Mouse (Mus musculus): ENCODE measurements around the gene Il1rl1. TPM values are rescaled to one million over a fixed set of nuclear protein-coding genes. Genes with fewer than 3 reads are reported as not detected.

The Il1rl1 gene
- polyA plus RNA-seq, 1 experiment = 413 TPM

- H3K27ac ChIP-seq (ENCODE audit: insufficient read depth, low read length) = no peak overlapping the region
- TF ChIP-seq CTCF (IDR thresholded peaks at IDR 0.05; ENCODE audit: borderline replicate concordance, insufficient read depth, low read length) (no peak), POLR2A (IDR thresholded peaks at IDR 0.05; ENCODE audit: low read depth, low read length) (no peak)
- H3K4me1 ChIP-seq (ENCODE audit: control insufficient read depth, insufficient read depth, low read length) = peaks cover 9% of the 10 kb centered on the region; the same call in 1 of the 2 replicates
- H3K4me3 ChIP-seq (ENCODE audit: insufficient read depth, low read length) = no peak overlapping the region
Observed at GRCm38 (mm10) chr1:40430143-40430834, 919 bp downstream of the Il1rl1 start.

DNA sequence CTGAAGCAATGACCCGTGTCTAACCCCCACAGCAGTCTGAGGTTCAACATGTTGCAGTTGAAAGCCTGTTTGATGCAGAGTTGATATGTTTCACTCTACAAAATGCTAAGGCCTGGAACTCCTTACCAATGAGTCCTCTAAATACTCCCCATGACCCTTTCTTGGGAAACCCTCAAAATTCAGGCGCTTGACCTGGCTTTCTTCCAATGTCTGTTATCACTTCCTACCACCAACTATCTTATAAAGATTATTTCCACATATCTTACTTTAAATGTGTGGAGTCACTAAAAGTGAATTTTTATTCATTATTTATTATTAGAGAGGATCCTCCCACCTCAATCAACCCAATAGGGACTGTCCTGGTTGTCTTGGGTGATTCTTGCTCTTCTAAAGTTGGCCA lies 2.8 kb downstream of the Il1rl1 start:
- H3K4me1 ChIP-seq (ENCODE audit: control insufficient read depth, insufficient read depth, low read length) = peaks cover 19% of the 10 kb centered on the region
- no peak overlapping the region for H3K27ac ChIP-seq (ENCODE audit: insufficient read depth, low read length)
- H3K4me3 ChIP-seq (ENCODE audit: insufficient read depth, low read length) = no peak overlapping the region
- TF ChIP-seq POLR2A (IDR thresholded peaks at IDR 0.05; ENCODE audit: low read depth, low read length) = no peak
- no peak for TF ChIP-seq CTCF (IDR thresholded peaks at IDR 0.05; ENCODE audit: borderline replicate concordance, insufficient read depth, low read length)

- Histone ChIP-seq H3K4me3 (ENCODE audit: insufficient read depth, low read length) (no peak overlapping the region), H3K4me1 (ENCODE audit: control insufficient read depth, insufficient read depth, low read length) (peaks cover 22% of the 10 kb centered on the region), H3K27ac (ENCODE audit: insufficient read depth, low read length) (peak overlapping the region; percentile 96)
- TF ChIP-seq POLR2A (IDR thresholded peaks at IDR 0.05; ENCODE audit: low read depth, low read length) (no peak), CTCF (IDR thresholded peaks at IDR 0.05; ENCODE audit: borderline replicate concordance, insufficient read depth, low read length) (no peak)
Observed at GRCm38 (mm10) chr1:40435936-40436335, 6.6 kb downstream of the Il1rl1 start.

DNA sequence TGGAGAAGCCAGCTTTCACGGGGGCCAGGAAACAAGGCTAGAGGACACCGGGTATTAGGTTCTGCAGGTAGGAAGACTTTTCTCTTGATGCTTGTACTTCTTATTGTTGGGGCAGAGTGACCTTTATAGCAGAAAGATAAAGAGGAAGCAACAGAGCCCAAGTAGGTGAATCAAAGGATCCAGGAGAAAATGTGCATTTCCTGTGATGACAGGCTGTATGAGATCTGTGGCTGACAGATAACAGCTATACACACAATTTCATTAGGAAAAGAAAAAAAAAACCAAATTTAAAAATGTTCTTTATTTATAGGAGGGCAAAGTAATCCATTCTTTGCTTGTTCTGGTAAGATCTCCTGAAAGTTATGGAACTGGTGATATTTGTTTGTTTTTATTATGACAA lies 8.0 kb downstream of the Il1rl1 start:
- peaks cover 25% of the 10 kb centered on the region for H3K4me1 ChIP-seq (ENCODE audit: control insufficient read depth, insufficient read depth, low read length)
- TF ChIP-seq POLR2A (IDR thresholded peaks at IDR 0.05; ENCODE audit: low read depth, low read length) (no peak), CTCF (IDR thresholded peaks at IDR 0.05; ENCODE audit: borderline replicate concordance, insufficient read depth, low read length) (no peak)
- no peak overlapping the region for H3K4me3 ChIP-seq (ENCODE audit: insufficient read depth, low read length)
- peak overlapping the region; percentile 96 for H3K27ac ChIP-seq (ENCODE audit: insufficient read depth, low read length)

- Histone ChIP-seq H3K4me3 (ENCODE audit: insufficient read depth, low read length) (0 out of 2 replicates have a peak overlapping the region, but pooled peaks have one; percentile 24), H3K4me1 (ENCODE audit: control insufficient read depth, insufficient read depth, low read length) (peaks cover 29% of the 10 kb centered on the region), H3K27ac (ENCODE audit: insufficient read depth, low read length) (peak overlapping the region; percentile 70)
- peak; percentile 49 for TF ChIP-seq POLR2A (IDR thresholded peaks at IDR 0.05; ENCODE audit: low read depth, low read length)
- no peak for TF ChIP-seq CTCF (IDR thresholded peaks at IDR 0.05; ENCODE audit: borderline replicate concordance, insufficient read depth, low read length)
Observed at GRCm38 (mm10) chr1:40439504-40439903, 10.1 kb downstream of the Il1rl1 start.

DNA sequence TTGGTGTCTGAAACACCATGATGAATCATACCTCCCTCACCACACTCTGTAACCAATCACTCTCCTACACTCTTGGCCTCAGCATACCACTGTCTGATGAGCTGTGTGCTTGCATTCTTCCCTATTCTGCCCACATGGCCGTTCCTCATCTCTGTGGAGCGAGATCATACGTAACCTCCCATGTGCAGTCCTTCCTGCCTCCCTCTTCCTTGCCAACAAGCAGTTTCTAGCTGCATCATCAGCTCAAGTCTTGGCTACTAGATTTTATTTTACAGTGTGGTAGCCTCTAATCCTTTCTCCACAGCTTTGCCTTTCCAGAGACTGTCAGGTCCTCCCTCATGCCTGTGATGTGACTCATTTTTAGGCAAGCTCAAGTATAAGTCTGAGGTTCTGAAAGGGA lies 15.4 kb downstream of the Il1rl1 start:
- TF ChIP-seq POLR2A (IDR thresholded peaks at IDR 0.05; ENCODE audit: low read depth, low read length) (peak; percentile 54), CTCF (IDR thresholded peaks at IDR 0.05; ENCODE audit: borderline replicate concordance, insufficient read depth, low read length) (no peak)
- peaks cover 32% of the 10 kb centered on the region for H3K4me1 ChIP-seq (ENCODE audit: control insufficient read depth, insufficient read depth, low read length)

DNA sequence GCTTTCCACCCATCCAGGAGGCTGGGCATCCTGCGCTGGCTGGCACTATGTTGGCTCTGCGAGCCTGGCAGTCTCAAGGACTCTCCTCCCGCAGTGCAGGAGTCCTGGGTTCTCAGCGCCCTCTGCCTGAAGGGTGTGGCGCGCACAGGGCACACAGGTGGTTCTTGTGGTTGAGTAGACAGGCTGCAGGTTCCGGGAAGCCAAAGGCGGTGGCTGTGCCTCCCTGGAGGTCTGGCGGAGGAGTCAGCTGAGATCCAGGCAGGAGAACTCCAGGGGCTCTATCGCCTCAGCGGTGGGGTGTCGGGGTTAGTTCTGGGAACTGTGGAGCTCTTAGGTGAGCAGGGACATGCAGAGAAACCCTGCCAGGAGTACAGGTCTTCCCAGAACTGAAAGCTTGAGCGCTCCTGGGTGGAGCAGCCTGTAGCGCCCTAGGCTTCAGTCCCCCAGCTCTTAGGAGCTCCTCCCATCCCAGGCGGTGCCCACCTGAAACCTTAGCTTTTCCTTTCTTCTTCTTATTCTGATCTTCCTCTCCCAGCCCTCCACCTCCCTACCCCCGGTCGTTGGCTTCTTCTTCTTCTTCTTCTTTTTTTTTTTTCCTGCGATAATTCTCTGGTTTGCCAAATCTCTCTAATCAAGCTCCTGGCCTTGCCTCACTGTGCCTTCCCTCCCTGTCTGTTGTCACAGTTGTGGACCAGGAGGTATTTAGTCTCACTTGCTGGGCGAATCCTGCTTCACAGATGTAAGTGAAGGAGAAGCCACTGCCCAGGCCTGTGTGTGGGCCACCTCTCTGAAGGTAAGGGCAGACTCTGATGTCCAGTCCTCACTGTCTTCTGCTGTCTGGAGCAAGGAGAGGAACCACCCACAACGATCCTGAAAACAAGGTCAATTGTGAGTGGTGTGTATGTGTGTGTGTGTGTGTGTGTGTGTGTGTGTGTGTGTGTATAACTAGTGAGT lies 36.4 kb downstream of the Il1rl1 start, which contains the start of gene Il18r1:
TSS of gene Il18r1 (plus strand) at position 76 of the 954 bp plus-strand sequence.
- H3K4me1 ChIP-seq (ENCODE audit: control insufficient read depth, insufficient read depth, low read length) = no peaks in the 10 kb centered on the region
- TF ChIP-seq CTCF (IDR thresholded peaks at IDR 0.05; ENCODE audit: borderline replicate concordance, insufficient read depth, low read length) = peak; percentile 30; the same call in 1 of the 2 replicates
- no peak for TF ChIP-seq POLR2A (IDR thresholded peaks at IDR 0.05; ENCODE audit: low read depth, low read length)
- H3K27ac ChIP-seq (ENCODE audit: insufficient read depth, low read length) = no peak within 1 kb of the TSS
- H3K4me3 ChIP-seq (ENCODE audit: insufficient read depth, low read length) = no peak within 1 kb of the TSS

More for the DNA sequence above, 15.4 kb downstream of the Il1rl1 start:
- Histone ChIP-seq H3K4me3 (ENCODE audit: insufficient read depth, low read length) (no peak overlapping the region), H3K27ac (ENCODE audit: insufficient read depth, low read length) (peak overlapping the region; percentile 99)

DNA sequence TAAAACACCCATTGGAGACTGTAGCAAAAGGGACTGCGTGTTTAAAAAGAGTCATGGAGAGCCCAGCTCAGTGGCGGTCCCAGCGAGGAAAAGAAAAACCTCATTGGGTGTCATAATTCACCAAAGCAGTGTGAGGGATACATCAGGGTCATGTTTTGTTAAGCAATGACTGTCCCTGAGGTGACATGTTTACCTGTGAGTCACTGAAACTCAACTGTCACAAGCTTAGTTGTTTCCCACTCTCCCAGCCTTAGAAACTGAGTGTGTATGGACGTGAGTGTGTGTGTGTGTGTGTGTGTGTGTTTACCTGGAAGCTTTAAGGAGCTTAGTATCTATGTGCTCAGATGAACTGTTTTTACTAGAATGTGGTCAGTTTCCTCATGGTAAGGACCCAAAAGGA lies 37.9 kb downstream of the Il1rl1 start:
- TF ChIP-seq CTCF (IDR thresholded peaks at IDR 0.05; ENCODE audit: borderline replicate concordance, insufficient read depth, low read length) (no peak), POLR2A (IDR thresholded peaks at IDR 0.05; ENCODE audit: low read depth, low read length) (no peak)
- H3K27ac ChIP-seq (ENCODE audit: insufficient read depth, low read length) = no peak overlapping the region
- no peaks in the 10 kb centered on the region for H3K4me1 ChIP-seq (ENCODE audit: control insufficient read depth, insufficient read depth, low read length)
- H3K4me3 ChIP-seq (ENCODE audit: insufficient read depth, low read length) = no peak overlapping the region

GRCm38 (mm10) chr1:40468805-40469204 lies 39.4 kb downstream of the Il1rl1 start:
- Histone ChIP-seq H3K4me1 (ENCODE audit: control insufficient read depth, insufficient read depth, low read length) (no peaks in the 10 kb centered on the region), H3K4me3 (ENCODE audit: insufficient read depth, low read length) (no peak overlapping the region), H3K27ac (ENCODE audit: insufficient read depth, low read length) (no peak overlapping the region)
- no peak for TF ChIP-seq POLR2A (IDR thresholded peaks at IDR 0.05; ENCODE audit: low read depth, low read length)
- TF ChIP-seq CTCF (IDR thresholded peaks at IDR 0.05; ENCODE audit: borderline replicate concordance, insufficient read depth, low read length) = no peak

All from embryonic fibroblast, embryonic 13.5 days (primary cell).